Mouse (Mus musculus): Measurements from ENCODE around the gene Zfp865. TPM values are rescaled to one million over a fixed set of nuclear protein-coding genes. Genes with fewer than 3 reads are reported as not detected.

The Zfp865 gene
- total and polyA plus RNA-seq, 3 experiments = 4.0 to 21.0 (median 12.3) TPM

DNA sequence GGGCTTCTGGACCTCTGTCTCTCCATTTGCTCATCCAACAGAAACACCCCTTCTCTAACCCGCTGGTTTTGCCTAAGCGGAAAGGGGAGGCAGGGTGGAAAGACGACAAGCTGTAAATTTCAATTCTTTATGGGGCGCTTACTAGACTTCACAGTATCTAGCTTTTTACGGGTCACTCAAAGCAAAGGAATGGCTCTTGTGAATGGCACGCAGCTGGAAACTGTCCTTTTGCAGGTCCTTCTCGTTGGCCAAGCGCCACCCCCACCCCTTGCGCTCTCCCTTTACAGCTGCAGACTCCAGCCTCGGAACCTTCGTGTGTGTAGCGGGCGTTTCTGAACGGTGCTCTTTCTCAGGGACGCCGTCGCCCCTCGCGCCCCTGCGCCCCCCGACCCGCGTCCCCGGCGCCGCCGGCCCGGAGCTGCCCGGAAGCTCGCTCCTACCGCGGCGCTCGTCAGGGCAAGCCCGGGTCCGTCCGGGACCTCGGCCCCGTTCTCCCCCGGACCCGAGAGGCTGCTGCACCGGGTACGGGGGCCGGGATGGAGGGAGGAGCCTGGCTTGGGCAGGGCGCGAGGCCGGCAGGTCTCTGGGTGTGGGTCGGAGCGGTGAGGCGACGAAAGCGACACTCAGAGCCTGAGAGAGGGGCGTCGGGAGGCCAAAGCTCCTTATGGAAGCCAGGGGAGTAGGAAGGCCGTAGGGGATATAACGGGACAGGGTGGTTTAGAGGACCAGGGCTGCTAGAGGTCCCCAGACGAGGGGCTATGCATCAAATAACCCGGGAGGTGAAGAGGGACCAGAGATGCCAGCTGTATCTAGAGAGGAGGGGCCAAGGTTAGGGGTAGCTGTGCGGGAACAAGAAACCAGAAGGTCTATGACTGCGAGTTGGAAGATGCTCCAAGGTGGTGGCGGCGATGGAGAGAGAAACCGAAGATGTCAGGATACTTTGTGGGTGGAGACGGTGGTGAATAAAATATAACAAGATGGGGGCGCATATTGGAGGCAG, 31.3 kb downstream of the Zfp865 start, which contains the start of gene Zfp580:
TSS of gene Zfp580 (plus strand) at position 346 of the 1,000 bp plus-strand sequence.
- no peaks in the 10 kb centered on the region for H3K27me3 ChIP-seq (replicated peaks)
- peaks cover 0 to 11% of the 10 kb centered on the region in 2 experiments for H3K36me3 ChIP-seq (replicated peaks in 1 of 2; ENCODE audit: control insufficient read depth in 1 of 2, insufficient read depth in 1 of 2, low read length in 1 of 2)
- DNase-seq (ENCODE audit: extremely low read depth) = peak; percentile 72
- H3K4me3 ChIP-seq (replicated peaks in 1 of 3; ENCODE audit: low read depth in 2 of 3, low read length in 2 of 3, poor library complexity in 1 of 3) = peak within 1 kb of the TSS; percentile 70 to 72 (median 71)
- H3K79me2 ChIP-seq (replicated peaks; ENCODE audit: control insufficient read depth, extremely low read depth, insufficient read depth, poor library complexity, severe bottlenecking) = no peaks in the 10 kb centered on the region
- dilution Hi-C loops (cut with MboI; ENCODE audit: extremely low pct_ligation_motif_present, extremely low pct_unique_long_range_greater_than_20kb, low sequenced_read_pairs) (no loop called here), in situ Hi-C loops (cut with MboI; ENCODE audit: low pct_ligation_motif_present, low pct_unique_long_range_greater_than_20kb, low sequenced_read_pairs) (loop anchor here (5.0 kb wide), 1 partner anchor 109 kb away; no protein-coding TSS in a partner anchor)
- H3K27ac ChIP-seq (ENCODE audit: insufficient read depth, low read depth) = peak within 1 kb of the TSS; percentile 26; the same call in 1 of the 2 replicates
- H3K4me2 ChIP-seq (ENCODE audit: insufficient read depth, low read depth, poor library complexity, severe bottlenecking) = peak within 1 kb of the TSS; percentile 95
- H3K4me1 ChIP-seq (ENCODE audit: control insufficient read depth in 1 of 2, insufficient read depth in 2 of 2) = peaks cover 7 to 23% of the 10 kb centered on the region in 2 experiments
- H3K9me3 ChIP-seq (replicated peaks; ENCODE audit: low read length) = no peaks in the 10 kb centered on the region
- peak within 1 kb of the TSS; percentile 90 for H3K9ac ChIP-seq (ENCODE audit: insufficient read depth, low read depth)
- TF ChIP-seq IRF4 (IDR thresholded peaks at IDR 0.05; ENCODE audit: low read depth, low read length) = peak; percentile 70
- peak; percentile 30; the same call in 1 of the 2 replicates for TF ChIP-seq NRF1 (IDR thresholded peaks at IDR 0.05; ENCODE audit: low read depth, low read length)
- peak; percentile 2 for TF ChIP-seq SMC3 (IDR thresholded peaks at IDR 0.05; ENCODE audit: low read depth, low read length)
- no peak for TF ChIP-seq EP300 (IDR thresholded peaks at IDR 0.05; ENCODE audit: low read length)
- TF ChIP-seq TCF12 (IDR thresholded peaks at IDR 0.05; ENCODE audit: low read depth, low read length) = peak; percentile 77
- peak; percentile 96 for TF ChIP-seq UBTF (IDR thresholded peaks at IDR 0.05; ENCODE audit: low read depth, low read length)
- TF ChIP-seq JUN (IDR thresholded peaks at IDR 0.05; ENCODE audit: insufficient read depth, low read depth, low read length) = no peak
- TF ChIP-seq ZC3H11A (IDR thresholded peaks at IDR 0.05; ENCODE audit: low read depth, low read length) = no peak
- TF ChIP-seq ZKSCAN1 (IDR thresholded peaks at IDR 0.05; ENCODE audit: borderline replicate concordance, low read depth, low read length) = no peak
- peak; percentile 66 for TF ChIP-seq NELFE (IDR thresholded peaks at IDR 0.05; ENCODE audit: low read depth, low read length)
- no peak for TF ChIP-seq JUND (conservative IDR thresholded peaks at IDR 0.05; ENCODE audit: low read depth, low read length)
- no peak for TF ChIP-seq E2F4 (IDR thresholded peaks at IDR 0.05; ENCODE audit: insufficient replicate concordance, low read depth, low read length)
- TF ChIP-seq USF1 (IDR thresholded peaks at IDR 0.05; ENCODE audit: low read depth, low read length) = no peak
- TF ChIP-seq USF2 (conservative IDR thresholded peaks at IDR 0.05; ENCODE audit: low read depth, low read length) = no peak
- TF ChIP-seq TBP (conservative IDR thresholded peaks at IDR 0.05; ENCODE audit: low read depth, low read length) = no peak; the same call in 1 of the 2 replicates
- 0 out of 2 replicates have a peak, but pooled peaks have one; percentile 62 for TF ChIP-seq CHD2 (IDR thresholded peaks at IDR 0.05; ENCODE audit: low read length)
- no peak for TF ChIP-seq RAD21 (IDR thresholded peaks at IDR 0.05; ENCODE audit: low read depth, low read length)
- peak; percentile 56; the same call in 1 of the 2 replicates for TF ChIP-seq KAT2A (IDR thresholded peaks at IDR 0.05; ENCODE audit: insufficient replicate concordance, low read length)
- no peak for TF ChIP-seq GABPA (IDR thresholded peaks at IDR 0.05; ENCODE audit: insufficient replicate concordance, low read depth, low read length)
- TF ChIP-seq CHD1 (IDR thresholded peaks at IDR 0.05; ENCODE audit: low read depth, low read length) = peak; percentile 83; the same call in 1 of the 2 replicates
- TF ChIP-seq BHLHE40 (IDR thresholded peaks at IDR 0.05; ENCODE audit: low read depth, low read length) = peak; percentile 5; the same call in 1 of the 2 replicates
- TF ChIP-seq PAX5 (IDR thresholded peaks at IDR 0.05; ENCODE audit: low read length) = no peak
- peak; percentile 72 for TF ChIP-seq HCFC1 (IDR thresholded peaks at IDR 0.05; ENCODE audit: low read depth, low read length)
- TF ChIP-seq MAX (IDR thresholded peaks at IDR 0.05; ENCODE audit: low read length) = peak; percentile 48; the same call in 1 of the 2 replicates
- TF ChIP-seq CTCF (conservative IDR thresholded peaks at IDR 0.05 in 1 of 2, IDR thresholded peaks at IDR 0.05 in 1 of 2; ENCODE audit: low read depth in 2 of 2, low read length in 2 of 2) = no peak
- TF ChIP-seq MYC (IDR thresholded peaks at IDR 0.05; ENCODE audit: low read depth, low read length) = 0 out of 2 replicates have a peak, but pooled peaks have one; percentile 58
- TF ChIP-seq ELF1 (IDR thresholded peaks at IDR 0.05; ENCODE audit: low read depth, low read length) = peak; percentile 60; the same call in 1 of the 2 replicates
- TF ChIP-seq MXI1 (IDR thresholded peaks at IDR 0.05; ENCODE audit: low read depth, low read length) = peak; percentile 79
- peak; percentile 60; the same call in 1 of the 2 replicates for TF ChIP-seq POLR2A (IDR thresholded peaks at IDR 0.05; ENCODE audit: low read depth, low read length)
- no peak; the same call in none of the 2 replicates for TF ChIP-seq ZMIZ1 (IDR thresholded peaks at IDR 0.05; ENCODE audit: low read depth, low read length)
- TF ChIP-seq MEF2A (IDR thresholded peaks at IDR 0.05; ENCODE audit: borderline replicate concordance, low read depth, low read length) = peak; percentile 75
- no peak for TF ChIP-seq MAFK (IDR thresholded peaks at IDR 0.05; ENCODE audit: insufficient replicate concordance, low read length)
- no peak for TF ChIP-seq RCOR1 (conservative IDR thresholded peaks at IDR 0.05; ENCODE audit: low read depth, low read length)
- no peak for TF ChIP-seq POLR2AphosphoS2 (IDR thresholded peaks at IDR 0.05; ENCODE audit: low read depth, low read length)
- TF ChIP-seq SIN3A (IDR thresholded peaks at IDR 0.05; ENCODE audit: low read length) = peak; percentile 69; the same call in 1 of the 2 replicates
- TF ChIP-seq MAZ (IDR thresholded peaks at IDR 0.05; ENCODE audit: low read depth, low read length) = peak; percentile 72; the same call in 1 of the 2 replicates
